Mouse (Mus musculus): ENCODE data around the gene Olfr137.

The Olfr137 gene

DNA sequence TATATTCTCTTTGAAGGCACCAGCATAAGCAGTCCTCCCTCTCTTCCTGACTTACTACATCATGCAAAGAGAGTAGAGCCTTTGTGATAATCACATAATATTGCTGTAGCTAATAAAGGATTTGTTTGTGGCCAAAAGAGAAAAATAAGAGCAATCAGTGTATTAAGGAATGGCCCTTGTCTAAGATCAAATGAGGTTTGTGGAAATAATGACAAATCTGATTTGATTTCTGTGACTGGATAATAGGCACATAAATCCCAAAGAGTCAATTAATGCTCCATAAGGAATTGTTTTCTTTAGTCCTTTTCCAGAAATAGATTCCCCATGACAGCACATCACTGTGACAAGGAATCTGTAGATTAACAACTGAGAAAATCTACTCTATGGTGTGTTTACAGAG lies at the start of gene Olfr137:
Olfr137 (minus strand) TSS at position 101 of the 400 bp plus-strand sequence.
- DNase-seq (ENCODE audit: low read depth), result no peak

- DNase-seq (ENCODE audit: low read depth), result no peak
Measured at GRCm38 (mm10) chr17:38329531-38329930, 22.2 kb upstream of the Olfr137 start, which contains the start of gene Olfr136. Olfr136 (plus strand) TSS chr17:38329831.

DNA sequence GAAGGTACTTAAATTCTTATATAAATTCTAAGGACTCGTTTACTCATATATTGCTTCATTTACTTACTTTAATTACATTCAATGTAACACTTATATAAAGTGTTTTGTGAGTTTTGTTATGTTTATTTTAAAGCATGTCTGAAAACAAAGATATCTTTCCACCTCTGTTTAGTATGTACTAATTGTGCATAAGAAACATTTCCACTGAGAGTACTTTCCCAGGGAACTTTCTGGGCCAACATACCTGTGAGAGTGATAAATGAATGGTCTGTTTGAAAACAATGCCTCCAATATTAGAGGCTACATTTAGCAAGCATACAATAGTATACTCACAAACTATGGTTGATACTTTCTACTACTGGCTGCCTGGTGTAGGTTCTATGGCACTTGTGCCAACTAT lies 46.6 kb downstream of the Olfr137 start, which contains the start of gene Olfr138:
Olfr138 (plus strand) TSS at position 301 of the 400 bp plus-strand sequence.
- DNase-seq (ENCODE audit: low read depth), result no peak

Data from c-Kit-positive CD71-negative TER-119-negative erythroid progenitor cells, embryonic 14.5 days (primary cell).